Mouse (Mus musculus) gastrocnemius, postnatal 14 days (tissue): ENCODE results near the gene Rpl19. TPM values are rescaled to one million over a fixed set of nuclear protein-coding genes. Genes with fewer than 3 reads are reported as not detected.
A peak's percentile ranks its signal among the peaks of the same experiment; 100 is the strongest.

Experiments used
- DNase-seq: peaks from one replicate; pipeline ENCODE4 v3.0.0; 2021; ENCODE audit warnings: mixed read lengths
- intact Hi-C: fragments of 180-260 bp; cut with DNase I; formaldehyde crosslinking; loops from one replicate; pipeline ENCODE4 v1.15.1; 2025; ENCODE audit warnings: low total_unique reads
- total RNA-seq, 2 experiments: library from RNA; stranded (reverse); gene quantifications; 2 replicates each; pipeline ENCODE4 v1.2.3; 2021

The Rpl19 gene
- total RNA-seq, 2 experiments from 2014 or later: 628 to 686 TPM

- intact Hi-C loops: no loop called here
Measured at GRCm38 (mm10) chr11:98019883-98020610, 6.5 kb upstream of the Rpl19 start.

GRCm38 (mm10) chr11:98020710-98021109 lies 5.8 kb upstream of the Rpl19 start:
- DNase-seq: no peak
- intact Hi-C loops: no loop called here

More at GRCm38 (mm10) chr11:98019883-98020610, 6.5 kb upstream of the Rpl19 start:
- DNase-seq: no peak

- peak; percentile 25 for DNase-seq
Measured at GRCm38 (mm10) chr11:98021118-98021517, 5.4 kb upstream of the Rpl19 start.

GRCm38 (mm10) chr11:98021565-98022252 lies 4.8 kb upstream of the Rpl19 start:
- peak; percentile 50 for DNase-seq
- intact Hi-C loops: no loop called here

More at GRCm38 (mm10) chr11:98021118-98021517, 5.4 kb upstream of the Rpl19 start:
- intact Hi-C loops: no loop called here

- no peak for DNase-seq
- intact Hi-C loops: no loop called here
Measured at GRCm38 (mm10) chr11:98022253-98022554, 4.3 kb upstream of the Rpl19 start.

- intact Hi-C loops: no loop called here
- peak; percentile 75 for DNase-seq
Measured at GRCm38 (mm10) chr11:98022555-98023371, 3.7 kb upstream of the Rpl19 start, which contains the start of gene Cacnb1. TSS of gene Cacnb1 (minus strand) at chr11:98023034.

- no peak for DNase-seq
- intact Hi-C loops: no loop called here
Measured at GRCm38 (mm10) chr11:98024516-98024915, 2.0 kb upstream of the Rpl19 start.

- intact Hi-C loops: no loop called here
- no peak for DNase-seq
Measured at GRCm38 (mm10) chr11:98026248-98026569, 301 bp upstream of the Rpl19 start.

GRCm38 (mm10) chr11:98027297-98027688 lies 783 bp downstream of the Rpl19 start:
- DNase-seq: no peak
- intact Hi-C loops: no loop called here

GRCm38 (mm10) chr11:98027785-98028184 lies 1.3 kb downstream of the Rpl19 start:
- intact Hi-C loops: no loop called here
- DNase-seq: no peak

GRCm38 (mm10) chr11:98030701-98031442 lies 4.4 kb downstream of the Rpl19 start:
- intact Hi-C loops: loop anchor here (10.0 kb wide), 1 partner anchor 114 kb away; no protein-coding TSS in a partner anchor
- no peak for DNase-seq

- intact Hi-C loops: loop anchor here (10.0 kb wide), 1 partner anchor 113 kb away; no protein-coding TSS in a partner anchor
- DNase-seq: peak; percentile 69
Measured at GRCm38 (mm10) chr11:98031443-98031770, 4.9 kb downstream of the Rpl19 start.

- intact Hi-C loops: loop anchor here (2.0 to 10.0 kb wide), 2 partner anchors 41 to 111 kb away; no protein-coding TSS in a partner anchor
- DNase-seq: no peak
Measured at GRCm38 (mm10) chr11:98034061-98034460, 7.6 kb downstream of the Rpl19 start.

GRCm38 (mm10) chr11:98034840-98035239 lies 8.3 kb downstream of the Rpl19 start:
- no peak for DNase-seq
- intact Hi-C loops: loop anchor here (2.0 to 10.0 kb wide), 2 partner anchors 40 to 110 kb away; no protein-coding TSS in a partner anchor

- intact Hi-C loops: loop anchor here (2.0 to 10.0 kb wide), 2 partner anchors 39 to 109 kb away; no protein-coding TSS in a partner anchor
- peak; percentile 54 for DNase-seq
Measured at GRCm38 (mm10) chr11:98035977-98036377, 9.5 kb downstream of the Rpl19 start.

- DNase-seq: no peak
- intact Hi-C loops: loop anchor here (10.0 kb wide), 1 partner anchor 107 kb away; no protein-coding TSS in a partner anchor
Measured at GRCm38 (mm10) chr11:98037871-98038270, 11.4 kb downstream of the Rpl19 start.

- no peak for DNase-seq
- intact Hi-C loops: no loop called here
Measured at GRCm38 (mm10) chr11:98040975-98041374, 14.5 kb downstream of the Rpl19 start.

- no peak for DNase-seq
- intact Hi-C loops: no loop called here
Measured at GRCm38 (mm10) chr11:98042741-98043140, 16.2 kb downstream of the Rpl19 start.

- intact Hi-C loops: no loop called here
- no peak for DNase-seq
Measured at GRCm38 (mm10) chr11:98044074-98044473, 17.6 kb downstream of the Rpl19 start.
